Mouse (Mus musculus) CH12.LX (cell line): ENCODE results near the gene Akap9. TPM values are rescaled to one million over a fixed set of nuclear protein-coding genes. Genes with fewer than 3 reads are reported as not detected.

Experiments
- DNase-seq: peaks from one replicate; pipeline ENCODE4 v3.0.0-alpha.2; 2013; ENCODE audit errors: extremely low read depth
- H3K27ac ChIP-seq: 2 replicates; pipeline ENCODE4 v1.5.1; 2012; ENCODE audit warnings: low read depth, mild to moderate bottlenecking, control low read depth, moderate library complexity; ENCODE audit not compliant: insufficient read depth
- H3K27me3 ChIP-seq: replicated peaks from 2 replicates; pipeline ENCODE3; 2012; ENCODE audit warnings: inconsistent platforms
- H3K36me3 ChIP-seq, 2 experiments: replicated peaks in 1 of 2; 2 replicates each; pipeline versions ENCODE3 to v1.6.1; 2012; ENCODE audit warnings: inconsistent platforms in 1 of 2, low read length in 1 of 2, mild to moderate bottlenecking in 1 of 2, mixed read lengths in 1 of 2, moderate library complexity in 1 of 2; ENCODE audit not compliant: control insufficient read depth in 1 of 2, insufficient read depth in 1 of 2
- H3K4me1 ChIP-seq, 2 experiments: 2 replicates each; pipeline ENCODE4 v1.6.1; 2012; ENCODE audit warnings: inconsistent platforms in 1 of 2, moderate library complexity in 1 of 2; ENCODE audit not compliant: insufficient read depth in 2 of 2, control insufficient read depth in 1 of 2
- H3K4me2 ChIP-seq: 2 replicates; pipeline ENCODE4 v1.6.1; 2012; ENCODE audit warnings: low read depth, mild to moderate bottlenecking, control low read depth; ENCODE audit not compliant: poor library complexity, insufficient read depth, severe bottlenecking
- H3K4me3 ChIP-seq, 3 experiments: fragments of 150-350 bp in 1 of 3; sonication (generic) in 1 of 3; replicated peaks in 1 of 3; 2 replicates each; pipeline versions ENCODE3 to v1.5.1; 2011 to 2012; ENCODE audit warnings: low read depth in 2 of 3, low read length in 2 of 3, mild to moderate bottlenecking in 2 of 3, moderate library complexity in 2 of 3, control low read depth in 1 of 3, improper control_type of control experiment in 1 of 3, inconsistent platforms in 1 of 3, mixed read lengths in 1 of 3; ENCODE audit not compliant: poor library complexity in 1 of 3
- H3K79me2 ChIP-seq: replicated peaks from 2 replicates; pipeline ENCODE4 v1.6.1; 2012; ENCODE audit warnings: mild to moderate bottlenecking, moderate library complexity; ENCODE audit not compliant: control insufficient read depth, poor library complexity, insufficient read depth, severe bottlenecking; ENCODE audit errors: extremely low read depth
- H3K9ac ChIP-seq: 2 replicates; pipeline ENCODE4 v1.6.1; 2012; ENCODE audit warnings: low read depth, mild to moderate bottlenecking, control low read depth, moderate library complexity; ENCODE audit not compliant: insufficient read depth
- H3K9me3 ChIP-seq: replicated peaks from 2 replicates; pipeline ENCODE3; 2012; ENCODE audit warnings: low read length, inconsistent platforms, mixed read lengths
- BHLHE40 ChIP-seq: IDR thresholded peaks from 2 replicates; pipeline ENCODE4 v1.6.1; 2011; ENCODE audit warnings: mild to moderate bottlenecking, low read depth, low read length, improper control_type of control experiment
- CHD1 ChIP-seq: IDR thresholded peaks from 2 replicates; pipeline ENCODE4 v1.6.1; 2012; ENCODE audit warnings: low read depth, low read length, improper control_type of control experiment, inconsistent platforms
- CHD2 ChIP-seq: IDR thresholded peaks from 2 replicates; pipeline ENCODE4 v1.6.1; 2011; ENCODE audit warnings: low read length, improper control_type of control experiment
- E2F4 ChIP-seq: IDR thresholded peaks from 2 replicates; pipeline ENCODE4 v1.6.1; 2011; ENCODE audit warnings: low read depth, low read length, improper control_type of control experiment; ENCODE audit not compliant: insufficient replicate concordance
- ELF1 ChIP-seq: IDR thresholded peaks from 2 replicates; pipeline ENCODE4 v1.6.1; 2014; ENCODE audit warnings: low read depth, mild to moderate bottlenecking, inconsistent platforms, low read length, improper control_type of control experiment
- EP300 ChIP-seq: IDR thresholded peaks from 2 replicates; pipeline ENCODE4 v1.6.1; 2011; ENCODE audit warnings: low read length, improper control_type of control experiment
- ETS1 ChIP-seq: conservative IDR thresholded peaks from 2 replicates; pipeline ENCODE4 v1.6.1; 2012; ENCODE audit warnings: low read depth, mild to moderate bottlenecking, inconsistent platforms, low read length, improper control_type of control experiment, moderate library complexity
- GABPA ChIP-seq: IDR thresholded peaks from 2 replicates; pipeline ENCODE4 v1.6.1; 2012; ENCODE audit warnings: low read depth, low read length, improper control_type of control experiment, inconsistent platforms; ENCODE audit not compliant: insufficient replicate concordance
- HCFC1 ChIP-seq: IDR thresholded peaks from 2 replicates; pipeline ENCODE4 v1.6.1; 2012; ENCODE audit warnings: low read depth, mild to moderate bottlenecking, inconsistent platforms, low read length, improper control_type of control experiment
- IRF4 ChIP-seq: IDR thresholded peaks from 2 replicates; pipeline ENCODE4 v1.6.1; 2014; ENCODE audit warnings: low read depth, mild to moderate bottlenecking, inconsistent platforms, low read length, improper control_type of control experiment
- JUND ChIP-seq: conservative IDR thresholded peaks from 2 replicates; pipeline ENCODE4 v1.6.1; 2011; ENCODE audit warnings: low read depth, low read length, improper control_type of control experiment
- KAT2A ChIP-seq: IDR thresholded peaks from 2 replicates; pipeline ENCODE4 v1.6.1; 2012; ENCODE audit warnings: low read length, improper control_type of control experiment, inconsistent platforms; ENCODE audit not compliant: insufficient replicate concordance
- MAFK ChIP-seq: IDR thresholded peaks from 2 replicates; pipeline ENCODE4 v1.6.1; 2011; ENCODE audit warnings: low read length, improper control_type of control experiment; ENCODE audit not compliant: insufficient replicate concordance
- MAX ChIP-seq: IDR thresholded peaks from 2 replicates; pipeline ENCODE4 v1.6.1; 2011; ENCODE audit warnings: low read length, improper control_type of control experiment
- MAZ ChIP-seq: IDR thresholded peaks from 2 replicates; pipeline ENCODE4 v1.6.1; 2012; ENCODE audit warnings: low read depth, mild to moderate bottlenecking, inconsistent platforms, low read length, improper control_type of control experiment, moderate library complexity
- MXI1 ChIP-seq: IDR thresholded peaks from 2 replicates; pipeline ENCODE4 v1.6.1; 2011; ENCODE audit warnings: mild to moderate bottlenecking, low read depth, low read length, improper control_type of control experiment
- MYC ChIP-seq: IDR thresholded peaks from 2 replicates; pipeline ENCODE4 v1.6.1; 2011; ENCODE audit warnings: low read depth, mild to moderate bottlenecking, improper control_type of control experiment, low read length
- NELFE ChIP-seq: IDR thresholded peaks from 2 replicates; pipeline ENCODE4 v1.6.1; 2011; ENCODE audit warnings: low read depth, low read length, improper control_type of control experiment
- PAX5 ChIP-seq: IDR thresholded peaks from 2 replicates; pipeline ENCODE4 v1.6.1; 2012; ENCODE audit warnings: low read length, inconsistent platforms, mixed read lengths
- POLR2A ChIP-seq: IDR thresholded peaks from 2 replicates; pipeline ENCODE4 v1.6.1; 2011; ENCODE audit warnings: low read depth, mild to moderate bottlenecking, improper control_type of control experiment, low read length
- POLR2AphosphoS2 ChIP-seq: IDR thresholded peaks from 2 replicates; pipeline ENCODE4 v1.6.1; 2011; ENCODE audit warnings: low read depth, low read length, improper control_type of control experiment
- SIN3A ChIP-seq: IDR thresholded peaks from 2 replicates; pipeline ENCODE4 v1.6.1; 2012; ENCODE audit warnings: low read length, improper control_type of control experiment, inconsistent platforms
- SMC3 ChIP-seq: IDR thresholded peaks from 2 replicates; pipeline ENCODE4 v1.6.1; 2011; ENCODE audit warnings: low read depth, low read length, improper control_type of control experiment
- UBTF ChIP-seq: IDR thresholded peaks from 2 replicates; pipeline ENCODE4 v1.6.1; 2012; ENCODE audit warnings: low read depth, mild to moderate bottlenecking, inconsistent platforms, low read length, improper control_type of control experiment, moderate library complexity
- USF1 ChIP-seq: IDR thresholded peaks from 2 replicates; pipeline ENCODE4 v1.6.1; 2014; ENCODE audit warnings: low read depth, mild to moderate bottlenecking, inconsistent platforms, low read length, improper control_type of control experiment
- ZC3H11A ChIP-seq: IDR thresholded peaks from 2 replicates; pipeline ENCODE4 v1.6.1; 2012; ENCODE audit warnings: low read depth, mild to moderate bottlenecking, inconsistent platforms, low read length, improper control_type of control experiment
- ZMIZ1 ChIP-seq: IDR thresholded peaks from 2 replicates; pipeline ENCODE4 v1.6.1; 2012; ENCODE audit warnings: low read depth, mild to moderate bottlenecking, inconsistent platforms, low read length, improper control_type of control experiment
- ZNF384 ChIP-seq: IDR thresholded peaks from 2 replicates; pipeline ENCODE4 v1.6.1; 2012; ENCODE audit warnings: low read depth, low read length, improper control_type of control experiment, inconsistent platforms
- dilution Hi-C: fragments of 300-500 bp; cut with MboI; formaldehyde crosslinking; loops from 2 replicates; pipeline ENCODE4 v1.14.3; 2020; ENCODE audit warnings: low sequenced_read_pairs; ENCODE audit not compliant: extremely low pct_unique_long_range_greater_than_20kb, extremely low pct_ligation_motif_present
- in situ Hi-C: fragments of 300-500 bp; cut with MboI; formaldehyde crosslinking; loops from 3 replicates; pipeline ENCODE4 v1.14.3; 2019; ENCODE audit warnings: low sequenced_read_pairs, low pct_ligation_motif_present, low pct_unique_long_range_greater_than_20kb, mixed read lengths
- polyA plus RNA-seq: library from polyadenylated mRNA; unstranded; fragments of >175 nt; gene quantifications from 2 replicates; pipeline ENCODE4 v1.2.1, GENCODE M21; 2012; ENCODE audit warnings: low read depth; ENCODE audit not compliant: insufficient read length
- total RNA-seq, 2 experiments: library from RNA; depleted of rRNA; stranded (reverse); fragments of 300-350 nt in 1 of 2; fragments of >200 nt in 1 of 2; gene quantifications; 2 replicates each; pipeline ENCODE4 v1.2.3; 2012 to 2014

Akap9 gene
- total and polyA plus RNA-seq, 3 experiments, result 10.3 to 15.6 (median 12.8) TPM

- no peak overlapping the region for H3K27ac ChIP-seq
- H3K4me2 ChIP-seq, result no peak overlapping the region
- H3K36me3 ChIP-seq, result peaks cover 9 to 42% of the 10 kb centered on the region in 2 experiments
- in situ Hi-C loops (no loop called here), dilution Hi-C loops (no loop called here)
- no peaks in the 10 kb centered on the region for H3K27me3 ChIP-seq
- H3K9ac ChIP-seq, result no peak overlapping the region
- TF ChIP-seq POLR2AphosphoS2 (no peak), HCFC1 (no peak), MAZ (no peak), IRF4 (no peak), PAX5 (no peak), CHD1 (no peak), POLR2A (no peak), SMC3 (no peak), MYC (no peak), ZNF384 (no peak), ETS1 (no peak), GABPA (no peak), CHD2 (no peak), MAX (no peak), NELFE (no peak), USF1 (no peak), JUND (no peak)
- TF ChIP-seq, all 38 proteins: peak for 0
- no peaks in the 10 kb centered on the region for H3K9me3 ChIP-seq
- peaks cover 0 to 6% of the 10 kb centered on the region in 2 experiments; a peak in 2 of 4 replicates for H3K4me1 ChIP-seq
- H3K4me3 ChIP-seq, result no peak overlapping the region
- H3K79me2 ChIP-seq, result no peaks in the 10 kb centered on the region
- DNase-seq, result no peak
Measured at GRCm38 (mm10) chr5:3977904-3978303, 50.0 kb downstream of the Akap9 start.

GRCm38 (mm10) chr5:3989608-3990007, 61.8 kb downstream of the Akap9 start:
- no peak for DNase-seq
- no peak overlapping the region for H3K9ac ChIP-seq
- no peak overlapping the region for H3K4me2 ChIP-seq
- no peaks in the 10 kb centered on the region for H3K9me3 ChIP-seq
- H3K79me2 ChIP-seq, result no peaks in the 10 kb centered on the region
- H3K27ac ChIP-seq, result no peak overlapping the region
- TF ChIP-seq ZNF384, result no peak
- TF ChIP-seq SIN3A, result no peak
- TF ChIP-seq MAZ, result no peak
- no peak for TF ChIP-seq ZMIZ1
- TF ChIP-seq NELFE, result no peak
- no peak for TF ChIP-seq UBTF
- TF ChIP-seq BHLHE40, result no peak
- no peak for TF ChIP-seq CHD2
- TF ChIP-seq KAT2A, result no peak
- no peak for TF ChIP-seq ELF1
- no peak for TF ChIP-seq ZC3H11A
- no peak for TF ChIP-seq PAX5
- no peak for TF ChIP-seq JUND
- TF ChIP-seq E2F4, result no peak
- no peak for TF ChIP-seq MXI1
- no peak for TF ChIP-seq MYC
- TF ChIP-seq EP300, result no peak
- TF ChIP-seq MAFK, result no peak
- dilution Hi-C loops (no loop called here), in situ Hi-C loops (no loop called here)
- peaks cover 0 to 20% of the 10 kb centered on the region in 2 experiments for H3K36me3 ChIP-seq
- peaks cover 0 to 16% of the 10 kb centered on the region in 2 experiments; a peak in 2 of 4 replicates for H3K4me1 ChIP-seq
- no peak overlapping the region for H3K4me3 ChIP-seq
- H3K27me3 ChIP-seq, result no peaks in the 10 kb centered on the region
